Mouse (Mus musculus) MEL (cell line): ENCODE data around the gene Clptm1.

Experiments
- BHLHE40 ChIP-seq: IDR thresholded peaks from 2 replicates; pipeline ENCODE4 v1.6.1; 2012; ENCODE audit warnings: low read depth, mild to moderate bottlenecking, inconsistent platforms, low read length, improper control_type of control experiment, borderline replicate concordance
- CHD1 ChIP-seq: IDR thresholded peaks from 2 replicates; pipeline ENCODE4 v1.6.1; 2012; ENCODE audit warnings: low read depth, mild to moderate bottlenecking, inconsistent platforms, low read length, improper control_type of control experiment
- CHD2 ChIP-seq: IDR thresholded peaks from 2 replicates; pipeline ENCODE4 v1.6.1; 2011; ENCODE audit warnings: low read length, improper control_type of control experiment
- CTCF ChIP-seq, 3 experiments: IDR thresholded peaks in 2 of 3; conservative IDR thresholded peaks in 1 of 3; 2 replicates each; pipeline ENCODE4 v1.5.1; 2011 to 2012; ENCODE audit warnings: low read length in 3 of 3, low read depth in 2 of 3, mild to moderate bottlenecking in 2 of 3, improper control_type of control experiment in 1 of 3, inconsistent platforms in 1 of 3, mixed read lengths in 1 of 3, moderate library complexity in 1 of 3; ENCODE audit not compliant: control insufficient read depth in 1 of 3, insufficient read depth in 1 of 3, poor library complexity in 1 of 3, severe bottlenecking in 1 of 3
- MAZ ChIP-seq: IDR thresholded peaks from 2 replicates; pipeline ENCODE4 v1.6.1; 2012; ENCODE audit warnings: low read depth, mild to moderate bottlenecking, inconsistent platforms, low read length, improper control_type of control experiment
- NRF1 ChIP-seq: IDR thresholded peaks from 2 replicates; pipeline ENCODE4 v1.6.1; 2014; ENCODE audit warnings: low read depth, mild to moderate bottlenecking, inconsistent platforms, low read length, improper control_type of control experiment, moderate library complexity; ENCODE audit not compliant: poor library complexity, insufficient read depth, severe bottlenecking
- POLR2A ChIP-seq, 2 experiments: IDR thresholded peaks; 2 replicates each; pipeline ENCODE4 v1.6.1; 2011 to 2012; ENCODE audit warnings: low read length in 2 of 2, mild to moderate bottlenecking in 2 of 2, control low read depth in 1 of 2, improper control_type of control experiment in 1 of 2, low read depth in 1 of 2, moderate library complexity in 1 of 2; ENCODE audit not compliant: control insufficient read depth in 1 of 2, insufficient read depth in 1 of 2, poor library complexity in 1 of 2
- RCOR1 ChIP-seq: IDR thresholded peaks from 2 replicates; pipeline ENCODE4 v1.6.1; 2012; ENCODE audit warnings: low read depth, mild to moderate bottlenecking, inconsistent platforms, low read length, improper control_type of control experiment
- SMC3 ChIP-seq: IDR thresholded peaks from 2 replicates; pipeline ENCODE4 v1.6.1; 2011; ENCODE audit warnings: low read depth, low read length, improper control_type of control experiment
- TAL1 ChIP-seq: IDR thresholded peaks from 2 replicates; pipeline ENCODE4 v1.6.1; 2012; ENCODE audit warnings: mild to moderate bottlenecking, inconsistent platforms, low read length, moderate library complexity, mixed read lengths
- ZMIZ1 ChIP-seq: IDR thresholded peaks from 2 replicates; pipeline ENCODE4 v1.6.1; 2012; ENCODE audit warnings: low read depth, mild to moderate bottlenecking, inconsistent platforms, low read length, improper control_type of control experiment, moderate library complexity

DNA sequence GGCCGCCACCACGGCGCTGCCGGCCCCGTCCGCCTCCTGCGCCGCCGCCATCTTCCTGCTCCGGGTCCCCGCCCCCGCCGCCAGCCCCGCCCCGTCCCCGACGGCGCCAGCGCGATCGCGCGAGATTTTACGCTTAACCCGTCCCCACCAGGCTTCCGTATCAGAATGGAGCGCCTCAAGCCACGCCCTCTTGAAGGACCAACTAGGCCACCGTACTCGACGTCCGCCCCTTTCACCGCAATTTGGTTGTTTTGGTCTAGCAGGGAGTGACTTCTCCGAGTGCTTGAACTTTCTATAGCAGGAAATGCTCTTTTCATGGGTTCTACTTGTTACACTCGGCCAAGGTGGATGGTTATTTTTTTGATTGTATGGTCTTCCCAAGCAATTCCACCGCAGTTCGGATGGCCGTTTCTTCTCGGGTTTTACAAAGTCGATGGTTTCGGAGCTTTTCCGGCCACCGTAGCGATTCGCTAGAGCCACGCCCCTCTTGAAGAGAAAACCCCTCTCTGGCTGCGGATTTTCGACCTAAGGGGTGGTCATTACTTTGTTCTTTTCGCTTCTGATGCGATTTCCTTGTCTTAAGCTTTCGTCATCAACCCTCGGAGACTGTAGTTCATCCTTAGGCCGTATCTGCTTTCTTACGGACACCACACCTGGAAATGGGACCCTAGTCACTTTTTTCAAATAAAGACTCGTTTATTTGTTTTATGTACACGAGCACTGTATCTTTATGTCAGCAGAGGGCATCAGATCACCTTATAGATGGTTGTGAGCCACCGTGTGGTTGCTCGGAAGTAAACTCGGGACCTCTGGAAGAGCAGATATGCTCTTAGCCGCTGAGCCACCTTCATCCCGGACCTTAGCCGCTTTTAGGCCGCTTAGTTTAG, at the start of gene Clptm1:
- TF ChIP-seq CTCF (IDR thresholded peaks at IDR 0.05 in 2 of 3, conservative IDR thresholded peaks at IDR 0.05 in 1 of 3; ENCODE audit: control insufficient read depth in 1 of 3, insufficient read depth in 1 of 3, low read depth in 2 of 3, low read length in 3 of 3, poor library complexity in 1 of 3, severe bottlenecking in 1 of 3) (peak; percentile 29 to 88 (median 47); a peak in 5 of 6 replicates), POLR2A (IDR thresholded peaks at IDR 0.05; ENCODE audit: control insufficient read depth in 1 of 2, insufficient read depth in 1 of 2, low read depth in 1 of 2, low read length in 2 of 2, poor library complexity in 1 of 2) (peak; percentile 53 to 71), TAL1 (0 out of 2 replicates have a peak, but pooled peaks have one; percentile 7), ZMIZ1 (no peak), MAZ (peak; percentile 45; the same call in 1 of the 2 replicates), NRF1 (peak; percentile 34; the same call in 1 of the 2 replicates), BHLHE40 (no peak), RCOR1 (0 out of 2 replicates have a peak, but pooled peaks have one; percentile 13), CHD2 (peak; percentile 96), SMC3 (peak; percentile 61), CHD1 (no peak)
